Mouse (Mus musculus): ENCODE data around the gene Dusp1.

GRCm38 (mm10) chr17:26563476-26563875 is 1.5 kb upstream of the Dusp1 start:
- TF ChIP-seq TAL1 (IDR thresholded peaks at IDR 0.05; ENCODE audit: low read length), result no peak
- TF ChIP-seq GATA1 (IDR thresholded peaks at IDR 0.05; ENCODE audit: low read length), result no peak

Measured in erythroblast, embryonic 14.5 days (primary cell).